Mouse (Mus musculus) ovary, adult 18-20 months (tissue): ENCODE results near the gene Zfp750.

Experiments
- DNase-seq: peaks from one replicate; pipeline ENCODE4 v3.0.0; 2022; ENCODE audit warnings: low spot score, mixed read lengths

The Zfp750 gene

GRCm38 (mm10) chr11:121542471-121542870 is 23.3 kb upstream of the Zfp750 start:
- DNase-seq, result no peak

GRCm38 (mm10) chr11:121536528-121536927 is 17.4 kb upstream of the Zfp750 start:
- DNase-seq, result no peak

GRCm38 (mm10) chr11:121529747-121530146 is 10.6 kb upstream of the Zfp750 start:
- no peak for DNase-seq

GRCm38 (mm10) chr11:121524191-121524590 is 5.1 kb upstream of the Zfp750 start:
- DNase-seq, result no peak

- no peak for DNase-seq
Measured at GRCm38 (mm10) chr11:121522156-121522762, 3.1 kb upstream of the Zfp750 start.

GRCm38 (mm10) chr11:121520761-121521160 is 1.6 kb upstream of the Zfp750 start:
- no peak for DNase-seq

- DNase-seq, result no peak
Measured at GRCm38 (mm10) chr11:121519703-121520102, 570 bp upstream of the Zfp750 start.

GRCm38 (mm10) chr11:121517687-121518465 is 1.3 kb downstream of the Zfp750 start:
- DNase-seq, result no peak

- no peak for DNase-seq
Measured at GRCm38 (mm10) chr11:121516906-121517305, 2.2 kb downstream of the Zfp750 start.

- DNase-seq, result no peak
Measured at GRCm38 (mm10) chr11:121515996-121516395, 3.1 kb downstream of the Zfp750 start.

GRCm38 (mm10) chr11:121512896-121513572 is 6.1 kb downstream of the Zfp750 start:
- DNase-seq, result no peak

- DNase-seq, result no peak
Measured at GRCm38 (mm10) chr11:121510512-121511246, 8.5 kb downstream of the Zfp750 start.

- no peak for DNase-seq
Measured at GRCm38 (mm10) chr11:121508478-121508877, 10.7 kb downstream of the Zfp750 start.

- no peak for DNase-seq
Measured at GRCm38 (mm10) chr11:121502000-121502860, 16.9 kb downstream of the Zfp750 start.

- no peak for DNase-seq
Measured at GRCm38 (mm10) chr11:121501525-121501924, 17.6 kb downstream of the Zfp750 start.

GRCm38 (mm10) chr11:121500595-121500994 is 18.5 kb downstream of the Zfp750 start:
- DNase-seq, result no peak

- no peak for DNase-seq
Measured at GRCm38 (mm10) chr11:121490651-121491050, 28.5 kb downstream of the Zfp750 start.

- DNase-seq, result no peak
Measured at GRCm38 (mm10) chr11:121485882-121486281, 33.3 kb downstream of the Zfp750 start.

- no peak for DNase-seq
Measured at GRCm38 (mm10) chr11:121481129-121481528, 38.0 kb downstream of the Zfp750 start.

- DNase-seq, result no peak
Measured at GRCm38 (mm10) chr11:121479476-121480203, 39.5 kb downstream of the Zfp750 start.
